Mouse (Mus musculus) lung, embryonic 14.5 days (tissue): Measurements from ENCODE around the gene Psma1. TPM values are rescaled to one million over a fixed set of nuclear protein-coding genes. Genes with fewer than 3 reads are reported as not detected.

ENCODE experiments used
- ATAC-seq: fragments of 200-750 bp; cut with Nextera tagmentation; 2 replicates; pipeline ENCODE4 v1.8.0; 2017; ENCODE audit warnings: mild to moderate bottlenecking, moderate TSS enrichment, moderate library complexity; ENCODE audit not compliant: insufficient read depth
- DNase-seq: peaks from one replicate; pipeline ENCODE4 v3.0.0-alpha.2; 2015
- H3K27ac ChIP-seq: fragments of 300-500 bp; sonication (generic); 2 replicates; pipeline ENCODE4 v1.5.1; 2014; ENCODE audit warnings: low read depth, mild to moderate bottlenecking, moderate library complexity
- H3K27me3 ChIP-seq: fragments of 300-500 bp; sonication (generic); 2 replicates; pipeline ENCODE4 v1.6.1; 2014; ENCODE audit warnings: low read length, control low read depth; ENCODE audit not compliant: insufficient read depth
- H3K36me3 ChIP-seq: fragments of 300-500 bp; sonication (generic); 2 replicates; pipeline ENCODE4 v1.6.1; 2014; ENCODE audit warnings: control low read depth; ENCODE audit not compliant: insufficient read depth
- H3K4me1 ChIP-seq: fragments of 300-500 bp; sonication (generic); 2 replicates; pipeline ENCODE4 v1.6.1; 2014; ENCODE audit warnings: antibody characterized with exemption, control low read depth; ENCODE audit not compliant: insufficient read depth
- H3K4me2 ChIP-seq: fragments of 300-500 bp; sonication (generic); 2 replicates; pipeline ENCODE4 v1.6.1; 2014; ENCODE audit warnings: mild to moderate bottlenecking
- H3K4me3 ChIP-seq: fragments of 300-500 bp; sonication (generic); 2 replicates; pipeline ENCODE4 v1.5.1; 2014; ENCODE audit warnings: low read depth, low read length
- H3K9ac ChIP-seq: fragments of 300-500 bp; sonication (generic); 2 replicates; pipeline ENCODE4 v1.6.1; 2014
- H3K9me3 ChIP-seq: fragments of 300-500 bp; sonication (generic); 2 replicates; pipeline ENCODE4 v1.6.1; 2016; ENCODE audit warnings: low read depth, low read length, control low read depth
- CTCF ChIP-seq: IDR thresholded peaks from 2 replicates; pipeline ENCODE4 v1.5.1; 2016; ENCODE audit warnings: antibody characterized with exemption, low read depth
- WGBS: fragments of 180-500 bp; shearing (Covaris S2); extraction: QIAGEN DNeasy Blood & Tissue Kit; methylation state at CpG from one replicate; pipeline ENCODE4 v1.1.7; 2014; 5-methylcytosine and 5-hydroxymethylcytosine counted together
- polyA plus RNA-seq: library from polyadenylated mRNA; unstranded; fragments of >200 nt; fragmentation: Nextera tagmentation; extraction: Ambion mirVana; gene quantifications from 2 replicates; pipeline ENCODE4 v1.2.1, GENCODE M21; 2014

Gene Psma1
- polyA plus RNA-seq, 1 experiment from 2014 or later = 430 TPM

DNA sequence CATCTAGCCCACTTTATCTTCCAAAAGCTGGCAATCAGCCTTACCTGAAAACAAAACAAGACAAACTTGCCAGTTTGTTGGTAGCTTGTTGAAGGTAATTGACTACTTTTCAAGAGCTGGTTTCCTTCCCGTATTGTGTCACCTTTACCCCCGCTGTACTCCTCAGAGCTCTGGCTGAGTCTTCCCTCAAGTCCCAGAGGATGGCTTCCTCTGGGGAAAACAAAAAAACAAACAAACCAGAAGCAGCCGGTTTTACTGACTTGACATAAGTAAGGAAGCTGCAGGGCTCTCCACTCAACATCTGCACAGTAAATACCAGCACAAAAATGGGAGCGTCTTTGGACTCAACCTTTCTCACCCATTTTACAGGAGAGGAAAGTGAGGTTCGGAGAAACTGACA, 18.0 kb upstream of the Psma1 start:
- no peaks in the 10 kb centered on the region for H3K27me3 ChIP-seq
- no peaks in the 10 kb centered on the region for H3K4me1 ChIP-seq
- no peak overlapping the region for H3K9ac ChIP-seq
- H3K9me3 ChIP-seq = no peaks in the 10 kb centered on the region
- TF ChIP-seq CTCF = no peak
- no peak overlapping the region for H3K4me3 ChIP-seq
- WGBS = 62% methylated on average over 5 of the region's 5 CpGs
- ATAC-seq = no peak
- no peak overlapping the region for H3K27ac ChIP-seq
- H3K4me2 ChIP-seq = no peak overlapping the region
- no peaks in the 10 kb centered on the region for H3K36me3 ChIP-seq
- DNase-seq = no peak

DNA sequence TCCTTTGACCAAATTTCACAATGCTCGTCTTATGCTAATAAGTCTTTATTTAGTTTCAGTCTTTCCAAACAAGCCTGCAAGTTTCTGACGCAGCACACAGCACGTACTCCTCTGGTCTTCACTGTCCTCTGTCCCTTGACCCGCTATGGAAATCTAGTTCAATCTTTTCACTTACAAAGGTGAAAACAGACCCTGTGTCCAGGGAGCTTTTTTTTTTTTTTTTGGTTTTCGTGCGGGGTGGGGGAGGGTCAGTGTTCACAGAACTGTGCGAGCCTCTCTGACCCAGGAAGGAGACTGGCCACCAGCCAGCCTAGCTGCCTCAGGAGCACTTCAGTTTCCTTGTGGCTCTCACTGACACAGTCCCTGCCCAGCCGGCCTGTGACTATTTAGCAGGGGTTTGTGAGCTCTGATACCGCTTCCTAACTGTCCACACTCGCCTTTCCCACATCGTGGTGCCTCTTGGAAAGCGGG, 16.6 kb upstream of the Psma1 start:
- DNase-seq = peak; percentile 85
- TF ChIP-seq CTCF = no peak
- Histone ChIP-seq H3K9me3 (no peaks in the 10 kb centered on the region), H3K27me3 (no peaks in the 10 kb centered on the region), H3K4me3 (peak overlapping the region; percentile 24), H3K4me1 (no peaks in the 10 kb centered on the region), H3K36me3 (no peaks in the 10 kb centered on the region), H3K9ac (peak overlapping the region; percentile 42; the same call in 1 of the 2 replicates), H3K27ac (peak overlapping the region; percentile 51; the same call in 1 of the 2 replicates), H3K4me2 (peak overlapping the region; percentile 50)
- ATAC-seq = peak; percentile 89; the same call in 1 of the 2 replicates
- WGBS = 8% methylated on average over 12 of the region's 12 CpGs

DNA sequence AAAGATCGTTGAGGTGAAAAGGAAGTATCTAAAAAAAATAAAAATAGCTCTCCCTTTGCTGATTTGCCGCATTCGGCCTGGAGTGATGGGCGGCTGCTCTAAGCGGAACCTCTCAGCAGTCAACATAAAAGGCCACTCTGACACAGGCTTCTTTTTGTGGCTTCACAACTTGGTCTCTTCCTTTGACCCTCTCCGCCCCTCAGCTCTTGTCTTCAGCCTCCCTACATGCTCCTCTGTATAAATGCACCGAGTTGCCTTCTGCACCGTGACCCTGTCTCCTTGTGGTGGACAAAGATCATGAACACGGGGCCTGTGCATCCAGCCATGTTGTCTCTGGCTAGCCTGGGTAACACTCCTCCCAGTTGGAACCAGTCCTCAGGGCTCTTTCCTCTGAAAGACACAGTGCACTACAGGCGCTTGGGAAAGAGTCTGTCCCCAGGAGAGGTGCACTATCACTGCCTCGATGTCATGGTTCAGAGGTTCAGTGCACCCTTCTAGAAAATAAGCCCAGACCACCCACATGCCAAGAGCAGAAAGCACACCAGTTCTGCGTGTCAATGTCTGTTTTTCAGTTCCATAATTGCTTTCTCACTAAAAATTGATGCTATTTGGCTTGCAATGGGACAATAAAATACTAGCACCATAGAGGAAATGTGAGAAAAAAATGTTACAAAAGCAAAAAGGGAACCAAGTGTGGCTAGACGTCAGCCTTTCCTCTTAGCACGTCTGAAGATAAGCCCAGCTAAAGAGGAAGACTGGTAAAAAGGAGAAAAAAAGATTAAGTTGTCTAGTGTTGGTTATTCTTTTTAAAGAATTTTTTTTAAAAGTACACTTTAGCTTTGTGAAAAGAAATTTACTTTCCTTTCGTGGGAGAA, 15.8 kb upstream of the Psma1 start:
- Histone ChIP-seq H3K4me2 (peak overlapping the region; percentile 50; the same call in 1 of the 2 replicates), H3K36me3 (no peaks in the 10 kb centered on the region), H3K4me3 (no peak overlapping the region), H3K9me3 (no peaks in the 10 kb centered on the region), H3K27me3 (no peaks in the 10 kb centered on the region), H3K27ac (no peak overlapping the region), H3K4me1 (no peaks in the 10 kb centered on the region), H3K9ac (no peak overlapping the region)
- 51% methylated on average over 15 of the region's 15 CpGs for WGBS
- DNase-seq = no peak
- no peak for TF ChIP-seq CTCF
- ATAC-seq = 0 out of 2 replicates have a peak, but pooled peaks have one; percentile 18

DNA sequence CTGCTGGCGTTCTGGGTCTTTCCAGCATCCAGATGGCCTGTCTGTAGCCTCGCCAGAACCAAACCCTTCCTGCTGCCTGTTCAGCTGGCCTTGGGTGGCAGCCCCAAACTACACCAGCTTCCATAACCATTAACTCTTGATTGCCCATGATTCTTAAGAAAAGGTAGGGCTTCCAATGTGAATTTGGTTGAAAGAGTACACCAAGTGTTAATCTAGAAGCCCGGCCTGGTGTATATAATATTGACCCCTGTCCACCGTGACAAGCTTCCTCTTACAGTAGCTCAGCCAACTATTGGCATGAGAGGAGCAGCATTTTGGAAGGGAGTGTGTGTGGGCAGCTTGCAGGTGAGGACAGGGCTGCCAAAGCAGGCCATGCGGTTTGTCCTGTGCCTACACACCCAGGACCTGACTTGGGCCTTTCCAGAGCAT, 14.2 kb upstream of the Psma1 start:
- DNase-seq = no peak
- 55% methylated on average over 5 of the region's 5 CpGs for WGBS
- no peaks in the 10 kb centered on the region for H3K9me3 ChIP-seq

DNA sequence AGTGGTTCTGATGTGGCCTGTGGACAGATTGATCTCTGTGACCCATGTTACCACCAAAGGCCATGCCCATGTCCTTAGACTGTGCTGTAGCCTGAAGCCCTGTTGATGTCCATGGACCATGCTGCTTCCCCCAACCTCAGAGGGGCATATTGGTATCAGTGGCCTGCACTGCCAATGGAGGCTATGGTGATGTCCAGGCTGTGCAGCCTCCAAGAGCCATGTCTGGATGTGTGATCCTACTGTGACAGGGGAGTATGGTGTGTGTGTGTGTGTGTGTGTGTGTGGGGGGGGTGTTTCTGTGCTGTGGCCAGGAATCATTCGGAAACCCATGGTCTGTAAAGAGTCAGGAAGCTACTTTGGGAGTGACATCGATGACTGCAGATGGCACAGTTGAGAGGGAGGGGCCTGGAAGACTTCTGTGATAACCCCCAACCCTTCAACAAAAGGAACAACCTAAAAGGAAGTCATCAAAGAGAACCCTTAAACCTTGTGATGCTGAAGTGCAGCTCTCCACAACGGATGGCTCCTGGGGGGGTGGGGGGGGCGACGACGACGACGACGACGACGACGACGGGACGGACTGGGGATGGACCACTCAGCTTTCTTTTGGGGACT, 8.5 kb upstream of the Psma1 start:
- Histone ChIP-seq H3K4me2 (no peak overlapping the region), H3K4me1 (no peaks in the 10 kb centered on the region), H3K27me3 (no peaks in the 10 kb centered on the region), H3K27ac (no peak overlapping the region), H3K4me3 (no peak overlapping the region), H3K9me3 (no peaks in the 10 kb centered on the region), H3K36me3 (no peaks in the 10 kb centered on the region), H3K9ac (no peak overlapping the region)
- DNase-seq (no peak), ATAC-seq (no peak)
- TF ChIP-seq CTCF = no peak
- 86% methylated on average over 14 of the region's 14 CpGs for WGBS

More for the DNA sequence above, 14.2 kb upstream of the Psma1 start:
- Histone ChIP-seq H3K9ac (no peak overlapping the region), H3K4me3 (no peak overlapping the region), H3K27ac (no peak overlapping the region), H3K36me3 (no peaks in the 10 kb centered on the region), H3K4me1 (no peaks in the 10 kb centered on the region), H3K4me2 (no peak overlapping the region), H3K27me3 (no peaks in the 10 kb centered on the region)
- no peak for ATAC-seq
- TF ChIP-seq CTCF = no peak

DNA sequence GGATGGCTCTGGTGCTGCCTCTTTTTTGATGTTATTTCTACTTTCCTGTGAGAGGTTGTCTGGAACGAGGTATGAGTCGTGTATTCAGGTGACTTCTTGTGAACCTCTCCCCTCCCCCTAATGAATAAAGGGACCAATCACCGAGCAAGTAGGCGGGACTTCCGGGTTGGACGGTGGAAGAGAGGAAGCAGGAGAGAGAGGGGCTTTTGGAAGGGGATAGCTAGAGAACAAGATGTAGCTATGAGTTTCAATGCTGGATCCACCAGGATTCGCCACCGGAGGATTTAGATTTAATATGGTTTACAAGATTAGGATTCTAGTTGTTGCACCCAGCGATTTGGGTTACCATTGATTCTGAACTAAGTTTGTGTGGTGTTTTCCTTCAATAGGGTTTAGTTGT, 7.1 kb upstream of the Psma1 start:
- Histone ChIP-seq H3K27me3 (no peaks in the 10 kb centered on the region), H3K4me2 (no peak overlapping the region), H3K36me3 (no peaks in the 10 kb centered on the region), H3K9ac (no peak overlapping the region), H3K9me3 (no peaks in the 10 kb centered on the region), H3K4me1 (no peaks in the 10 kb centered on the region), H3K27ac (no peak overlapping the region), H3K4me3 (no peak overlapping the region)
- WGBS = 71% methylated on average over 9 of the region's 9 CpGs
- ATAC-seq (no peak), DNase-seq (no peak)
- TF ChIP-seq CTCF = no peak

DNA sequence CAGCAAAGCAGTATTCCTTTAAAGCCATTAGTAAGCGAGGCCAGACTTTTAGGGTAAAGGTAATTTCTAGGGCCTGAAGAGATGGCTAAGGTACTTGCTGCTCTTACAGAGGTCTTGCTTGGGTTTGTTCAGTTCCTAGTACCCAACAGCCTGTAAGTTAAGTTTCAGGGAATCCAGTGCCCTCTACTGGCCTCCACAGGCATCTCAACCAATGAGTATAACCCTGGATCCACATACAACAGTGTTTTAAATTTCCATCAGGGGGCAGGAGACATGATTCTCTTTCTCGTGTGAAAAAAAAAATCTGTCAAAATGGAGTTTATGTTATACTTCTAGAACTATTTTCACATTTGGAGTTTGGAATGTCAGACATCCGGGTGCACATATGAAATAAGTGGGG, 5.8 kb upstream of the Psma1 start:
- Histone ChIP-seq H3K4me3 (no peak overlapping the region), H3K36me3 (no peaks in the 10 kb centered on the region), H3K4me1 (no peaks in the 10 kb centered on the region), H3K9me3 (no peaks in the 10 kb centered on the region), H3K9ac (no peak overlapping the region), H3K4me2 (no peak overlapping the region), H3K27me3 (no peaks in the 10 kb centered on the region), H3K27ac (no peak overlapping the region)
- peak; percentile 68 for TF ChIP-seq CTCF
- ATAC-seq (no peak), DNase-seq (peak; percentile 76)
- WGBS = 52% methylated on average over 3 of the region's 3 CpGs
